Mouse (Mus musculus): ENCODE measurements around the gene Fam129a.

DNA sequence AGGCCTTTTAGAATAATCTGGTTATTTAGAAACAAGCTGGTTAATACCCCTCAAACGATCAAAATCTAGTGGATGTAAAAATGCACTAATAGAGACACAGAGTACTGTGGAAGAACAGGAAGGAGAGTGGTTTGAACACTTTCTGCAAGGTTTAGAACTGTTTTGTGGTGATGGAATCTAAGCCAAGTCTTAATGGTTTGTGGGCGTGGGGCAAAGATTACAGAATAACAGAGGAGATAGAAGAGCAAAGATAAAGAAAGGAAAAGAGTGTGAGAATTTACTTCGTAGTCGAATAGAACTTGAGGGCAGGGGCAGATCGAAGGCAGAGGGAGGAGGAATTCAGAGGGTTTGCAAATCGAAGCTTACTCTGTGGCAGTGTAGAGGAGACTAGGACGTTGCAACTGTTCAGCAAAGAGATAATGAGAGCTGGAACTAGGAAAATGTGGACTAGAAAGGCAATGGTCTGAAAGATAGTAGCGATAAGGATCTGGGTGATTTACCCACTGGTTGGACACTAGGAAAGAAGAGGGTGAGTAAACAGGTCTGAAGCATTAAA lies 182.5 kb downstream of the Fam129a start:
- TF ChIP-seq CTCF (conservative IDR thresholded peaks at IDR 0.05; ENCODE audit: low read length) (no peak), NANOG (IDR thresholded peaks at IDR 0.05; ENCODE audit: borderline replicate concordance, low read length) (no peak)

All from E14TG2a.4 (cell line).